Mouse (Mus musculus) heart, adult 9 months (tissue): ENCODE measurements around the gene Nid2.

Source experiments
- DNase-seq, 2 experiments: peaks; one replicate each; pipeline ENCODE4 v3.0.0; 2022; ENCODE audit warnings: low spot score in 2 of 2

The Nid2 gene

GRCm38 (mm10) chr14:19785797-19786588, 34.9 kb downstream of the Nid2 start:
- DNase-seq, result no peak

- no peak for DNase-seq
Observed at GRCm38 (mm10) chr14:19788443-19788842, 37.4 kb downstream of the Nid2 start.

GRCm38 (mm10) chr14:19794881-19795280, 43.8 kb downstream of the Nid2 start:
- DNase-seq, result peak in 1 of 2 experiments; percentile 29

GRCm38 (mm10) chr14:19796541-19797304, 45.7 kb downstream of the Nid2 start:
- no peak for DNase-seq

- no peak for DNase-seq
Observed at GRCm38 (mm10) chr14:19800485-19800884, 49.4 kb downstream of the Nid2 start.

GRCm38 (mm10) chr14:19801474-19802215, 50.6 kb downstream of the Nid2 start:
- no peak for DNase-seq

GRCm38 (mm10) chr14:19803222-19803621, 52.2 kb downstream of the Nid2 start:
- no peak for DNase-seq

- DNase-seq, result no peak
Observed at GRCm38 (mm10) chr14:19803623-19804022, 52.6 kb downstream of the Nid2 start.

GRCm38 (mm10) chr14:19807339-19807738, 56.3 kb downstream of the Nid2 start:
- peak; percentile 29 to 36 for DNase-seq

GRCm38 (mm10) chr14:19807858-19808257, 56.8 kb downstream of the Nid2 start:
- no peak for DNase-seq

- no peak for DNase-seq
Observed at GRCm38 (mm10) chr14:19809934-19810333, 58.9 kb downstream of the Nid2 start.

- no peak for DNase-seq
Observed at GRCm38 (mm10) chr14:19813061-19813460, 62.0 kb downstream of the Nid2 start.

- DNase-seq, result peak; percentile 25 to 79
Observed at GRCm38 (mm10) chr14:19817949-19818348, 66.9 kb downstream of the Nid2 start.

- no peak for DNase-seq
Observed at GRCm38 (mm10) chr14:19821686-19822085, 70.6 kb downstream of the Nid2 start.

- peak; percentile 88 to 90 for DNase-seq
Observed at GRCm38 (mm10) chr14:19823321-19824142, 72.5 kb downstream of the Nid2 start, which contains the start of gene Rtraf. Gene Rtraf, minus strand, starts transcription at chr14:19823824.

- no peak for DNase-seq
Observed at GRCm38 (mm10) chr14:19825481-19825880, 74.4 kb downstream of the Nid2 start.

- DNase-seq, result no peak
Observed at GRCm38 (mm10) chr14:19836289-19836688, 85.2 kb downstream of the Nid2 start.

- peak; percentile 24 to 34 for DNase-seq
Observed at GRCm38 (mm10) chr14:19839600-19840332, 88.7 kb downstream of the Nid2 start.

- DNase-seq, result no peak
Observed at GRCm38 (mm10) chr14:19853471-19853870, 102.4 kb downstream of the Nid2 start.

GRCm38 (mm10) chr14:19858279-19858678, 107.2 kb downstream of the Nid2 start:
- no peak for DNase-seq
